Mouse (Mus musculus) neutrophil, adult 5-6 weeks (primary cell): ENCODE results near the gene Phc2. TPM values are rescaled to one million over a fixed set of nuclear protein-coding genes. Genes with fewer than 3 reads are reported as not detected.
"Not testable (repeated sequence)": the region's sequence is repeated elsewhere in the genome, so short reads cannot be mapped to it uniquely, and the experiment has no call there.

Source experiments
- ATAC-seq: fragments of 151-379, 151-347 bp; 2 replicates; pipeline ENCODE4 v1.8.0; 2017; ENCODE audit warnings: mild to moderate bottlenecking, moderate TSS enrichment; ENCODE audit not compliant: insufficient number of reproducible peaks, poor library complexity, low FRiP score, severe bottlenecking; ENCODE audit errors: extremely low read depth
- total RNA-seq: library from RNA; stranded (forward); fragments of 200-1000 nt; gene quantifications from 2 replicates; pipeline ENCODE4 v1.2.3, GENCODE M21; 2017

Phc2 gene
- 31.8 and 33.6 TPM in 2 replicates for total RNA-seq

- peak; percentile 89 for ATAC-seq
Measured at GRCm38 (mm10) chr4:128654505-128655381, at the start of gene Phc2. TSS of gene Phc2 (plus strand) at chr4:128654702.

GRCm38 (mm10) chr4:128606586-128606985, 47.9 kb upstream of the Phc2 start:
- no peak for ATAC-seq

DNA sequence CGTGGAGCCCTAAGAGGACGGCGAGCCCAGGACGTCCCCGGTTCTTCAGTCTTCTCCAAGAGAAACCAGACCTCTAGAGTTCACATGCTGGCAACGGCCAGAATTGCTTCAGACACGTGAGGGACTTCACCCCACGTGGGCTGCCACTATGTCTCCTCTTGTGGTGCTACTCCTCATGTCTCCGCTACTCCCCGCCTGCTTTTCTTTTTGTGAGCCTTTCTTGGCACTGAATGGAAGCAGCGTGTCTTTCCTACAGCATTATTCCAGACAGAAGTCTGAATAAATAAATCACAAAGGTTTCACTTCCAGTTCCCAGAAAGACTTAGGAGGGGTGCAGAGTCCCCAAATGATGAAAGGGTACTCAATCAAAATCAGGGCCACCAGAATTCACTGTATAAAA, 46.8 kb upstream of the Phc2 start:
- ATAC-seq = no peak

GRCm38 (mm10) chr4:128609276-128609924, 45.1 kb upstream of the Phc2 start:
- no peak for ATAC-seq

GRCm38 (mm10) chr4:128609925-128610402, 44.5 kb upstream of the Phc2 start, which contains the start of gene Zscan20:
TSS of gene Zscan20 (minus strand) at chr4:128610098.
- ATAC-seq = peak; percentile 96

GRCm38 (mm10) chr4:128610706-128611105, 43.8 kb upstream of the Phc2 start:
- no peak for ATAC-seq

GRCm38 (mm10) chr4:128611726-128612125, 42.8 kb upstream of the Phc2 start:
- not testable (repeated sequence) for ATAC-seq

- no peak; the same call in 1 of the 2 replicates for ATAC-seq
Measured at GRCm38 (mm10) chr4:128613326-128613725, 41.2 kb upstream of the Phc2 start.

DNA sequence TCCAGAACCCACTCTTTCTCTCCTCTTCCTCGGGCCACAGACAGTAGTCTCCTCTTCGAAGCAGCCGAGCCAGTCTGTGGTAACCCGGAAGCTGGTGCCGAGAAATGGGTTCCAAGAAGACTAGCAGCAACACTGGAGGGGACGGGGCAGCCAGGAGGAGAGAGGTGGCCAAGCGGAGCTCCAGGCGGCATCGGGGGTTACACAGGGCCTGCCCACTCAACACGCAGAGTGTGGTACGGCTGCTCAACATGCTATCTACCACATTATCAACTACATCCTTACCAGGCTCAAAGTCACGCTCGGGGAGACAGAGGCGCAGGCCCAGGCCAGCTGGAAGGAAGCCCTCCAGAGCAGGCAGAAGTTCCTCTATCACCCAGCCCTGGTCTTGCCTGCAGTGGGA, 38.7 kb upstream of the Phc2 start:
- ATAC-seq = peak; percentile 21; the same call in 1 of the 2 replicates

DNA sequence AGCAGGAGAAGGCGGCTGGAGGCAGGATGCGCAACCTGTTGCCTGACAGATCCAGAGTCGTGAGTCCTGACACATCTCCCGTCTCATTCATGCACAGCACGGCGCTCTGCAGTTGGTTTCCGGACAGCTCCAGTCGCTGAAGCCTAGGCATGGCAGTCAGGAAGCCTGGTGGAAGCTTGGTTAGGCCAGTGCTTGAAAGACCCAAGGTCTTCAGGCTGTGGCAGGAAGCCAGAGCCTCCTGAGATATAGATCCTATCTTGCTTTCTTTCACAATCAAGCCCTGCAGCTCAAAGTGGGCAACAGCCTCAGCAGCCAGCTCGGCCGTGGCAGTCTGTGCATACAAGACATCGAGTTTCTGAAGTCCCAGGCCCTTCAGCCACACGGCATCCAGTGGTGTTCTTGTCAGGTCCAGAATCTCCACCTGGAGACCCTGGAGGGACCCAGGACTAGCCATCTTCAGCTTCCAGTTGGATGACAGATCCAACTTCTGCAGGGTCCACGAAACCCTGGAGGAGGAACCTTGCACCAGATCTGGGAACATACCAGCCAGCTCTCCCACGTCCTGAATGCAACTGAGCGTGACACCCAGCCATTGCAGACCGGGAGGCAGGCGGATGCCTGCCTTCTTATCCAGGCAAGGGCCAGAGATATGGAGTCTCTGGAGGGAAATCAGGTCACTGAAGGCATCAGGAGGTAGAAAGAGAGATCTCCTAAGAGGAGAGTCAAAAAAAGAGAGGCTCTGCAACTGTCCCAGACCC, 37.0 kb upstream of the Phc2 start:
- no peak for ATAC-seq

DNA sequence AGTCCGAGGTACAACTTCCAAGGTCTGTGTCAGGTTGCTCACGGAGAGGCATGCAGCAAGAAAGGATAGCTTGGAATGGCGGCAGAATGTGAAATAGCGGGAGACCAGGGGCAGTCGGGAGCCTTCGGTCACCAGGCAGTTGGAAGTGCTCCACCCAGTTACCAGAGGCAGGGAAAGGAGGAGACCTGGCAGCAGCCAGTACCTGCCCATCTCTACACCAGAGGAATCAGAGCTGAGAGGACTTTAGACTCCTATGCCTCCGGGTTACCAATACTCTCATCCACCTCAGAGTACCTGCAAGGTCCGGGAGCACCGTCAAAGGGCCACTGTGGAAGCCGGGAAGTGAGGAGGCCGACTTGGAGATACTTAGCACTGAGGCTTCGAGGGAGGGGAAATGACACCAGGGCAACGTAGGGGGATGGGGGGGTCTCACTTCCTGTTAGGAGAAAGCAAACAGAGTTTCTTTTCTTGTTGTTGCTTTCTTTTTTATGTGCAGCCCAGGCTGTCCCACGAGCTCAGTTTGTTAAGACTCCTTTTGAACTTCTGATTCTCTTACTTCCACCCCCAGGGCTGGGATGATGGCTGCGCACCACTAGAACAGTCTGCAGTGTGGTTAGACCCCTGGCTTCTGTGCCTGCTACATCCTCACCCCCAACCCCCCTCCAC, 36.1 kb upstream of the Phc2 start, which contains the start of gene Tlr12:
Gene Tlr12 (minus strand): TSS at position 374 of the 666 bp plus-strand sequence.
- ATAC-seq = 0 out of 2 replicates have a peak, but pooled peaks have one; percentile 20

DNA sequence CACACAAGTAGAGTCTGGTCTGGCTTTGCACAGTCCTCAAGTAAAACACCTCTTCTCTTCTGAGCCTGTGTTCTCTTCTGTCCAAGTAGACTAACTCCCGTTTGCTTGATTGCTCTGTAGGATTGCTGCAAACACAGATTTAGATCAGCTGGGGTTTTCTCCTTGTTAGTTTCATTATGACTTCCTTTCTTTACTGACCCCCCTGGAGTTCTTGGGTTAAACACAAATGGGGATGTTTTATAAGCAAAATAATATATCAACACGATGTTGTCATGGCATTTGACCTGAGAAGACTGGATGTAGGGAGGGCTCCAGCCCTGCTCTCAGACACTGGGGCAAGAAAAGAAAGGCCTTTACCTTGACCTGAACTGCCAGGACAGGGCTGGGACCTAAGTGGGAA, 35.5 kb upstream of the Phc2 start:
- ATAC-seq = no peak

GRCm38 (mm10) chr4:128620572-128620971, 33.9 kb upstream of the Phc2 start:
- no peak for ATAC-seq

DNA sequence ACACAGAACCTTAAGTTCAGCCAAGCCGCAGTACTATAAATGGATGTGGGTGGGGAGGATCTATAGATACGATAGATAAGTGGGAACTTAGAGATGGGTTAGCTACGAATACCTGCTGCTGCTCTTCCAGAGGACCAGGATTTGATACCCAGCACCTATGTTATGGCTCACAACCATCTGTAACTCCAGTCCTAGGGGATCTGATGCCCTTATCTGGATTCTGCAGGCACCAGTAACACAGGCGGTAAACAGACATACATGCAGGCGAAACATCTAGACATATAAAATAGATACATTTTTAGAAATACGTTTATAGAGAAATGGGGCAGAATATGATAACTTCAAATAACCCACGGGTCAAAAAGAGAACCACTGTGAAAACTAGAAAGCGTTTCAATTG, 33.4 kb upstream of the Phc2 start:
- no peak for ATAC-seq

DNA sequence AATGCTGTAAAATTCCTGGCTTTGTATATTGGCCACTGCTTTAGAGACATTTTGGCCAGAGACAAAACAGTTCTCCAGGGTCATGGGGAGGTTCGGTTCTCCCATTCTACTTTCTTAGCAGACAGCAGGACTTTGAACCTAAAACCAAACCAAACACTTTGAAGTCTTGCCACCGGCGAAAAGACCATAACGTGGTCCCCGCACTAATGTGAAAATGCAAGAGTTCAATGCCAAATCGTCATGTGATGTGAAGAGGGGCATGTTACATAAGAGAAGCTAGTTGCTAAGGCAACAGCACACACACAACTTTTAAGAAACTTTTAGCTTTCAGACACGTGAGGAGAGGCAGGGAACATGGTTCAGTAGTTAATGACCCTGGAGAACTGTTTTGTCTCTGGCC, 19.1 kb upstream of the Phc2 start:
- ATAC-seq = no peak

GRCm38 (mm10) chr4:128635894-128636585, 18.5 kb upstream of the Phc2 start:
- no peak for ATAC-seq

DNA sequence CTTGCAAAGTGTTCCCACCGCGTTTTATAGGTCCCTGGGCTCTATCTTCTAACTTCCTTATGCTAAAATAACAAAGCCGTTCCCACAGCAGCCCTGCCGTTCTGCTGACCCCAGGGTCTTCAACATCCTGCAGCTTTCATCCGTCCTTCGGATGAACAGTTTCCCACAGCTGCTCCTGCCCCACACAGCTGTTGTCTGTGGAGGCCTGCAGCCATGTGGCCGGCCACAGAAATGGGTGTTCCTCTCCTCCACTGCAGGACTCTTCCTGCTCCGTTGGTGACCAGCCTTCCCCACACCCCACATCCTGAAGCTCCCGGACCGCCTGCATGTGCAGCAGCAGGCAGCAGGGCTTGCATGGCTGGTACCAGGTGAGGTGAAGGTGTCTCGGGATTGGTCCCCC, 17.3 kb upstream of the Phc2 start:
- no peak for ATAC-seq

DNA sequence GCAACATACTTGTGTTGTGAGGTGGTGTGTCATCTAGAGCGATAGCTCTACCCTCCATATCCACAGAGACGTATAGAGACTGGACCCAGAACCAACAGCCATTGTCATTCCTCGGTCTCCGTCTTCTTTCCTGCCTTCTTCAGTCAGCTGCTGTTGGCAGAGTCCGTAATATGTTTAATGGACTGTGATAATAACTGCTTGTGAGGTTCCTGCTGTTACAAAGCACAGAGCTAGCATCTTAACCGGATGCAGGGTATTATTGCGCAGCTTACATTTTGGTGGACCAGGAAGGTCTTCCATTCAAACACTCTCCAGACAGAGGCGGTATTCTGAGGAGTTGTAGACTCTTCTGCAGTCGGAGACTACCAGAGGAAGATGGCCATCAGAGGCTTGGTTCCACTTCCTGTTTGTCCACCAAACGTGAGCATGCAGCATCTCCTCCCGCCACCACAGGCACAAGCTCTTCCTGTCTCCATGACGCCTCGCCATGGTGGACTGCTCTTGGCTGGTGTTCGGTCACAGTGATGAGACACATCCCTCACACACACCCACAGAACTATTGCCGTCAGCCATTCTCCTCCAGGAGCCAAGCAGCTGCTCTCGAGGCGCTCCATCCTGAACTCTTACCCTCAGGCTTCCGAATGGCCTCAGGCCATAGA, 16.1 kb upstream of the Phc2 start:
- ATAC-seq = no peak
